Mouse (Mus musculus): ENCODE measurements at regions not wholly inside any gene's neighbourhood (a gene's known extent, or its start where the extent isn't known, plus 50 kb on each side); places are given as distances from the start of the nearest gene placed in this dataset.

- no peak for DNase-seq (ENCODE audit: low spot score)
These were observed 125.2 kb upstream of the Zfand5 start for GRCm38 (mm10) chr19:21146860-21147390.

- DNase-seq (ENCODE audit: low spot score), result peak; percentile 88
These were observed 127.3 kb upstream of the Zfand5 start for GRCm38 (mm10) chr19:21144659-21145283.

GRCm38 (mm10) chr19:21143970-21144595 lies 128.0 kb upstream of the Zfand5 start:
- DNase-seq (ENCODE audit: low spot score), result no peak

- no peak for DNase-seq (ENCODE audit: low spot score)
These were observed 131.6 kb upstream of the Zfand5 start for GRCm38 (mm10) chr19:21140456-21140855.

- no peak for DNase-seq (ENCODE audit: low spot score)
These were observed 133.0 kb upstream of the Zfand5 start for GRCm38 (mm10) chr19:21138998-21139495.

- no peak for DNase-seq (ENCODE audit: low spot score)
These were observed 135.3 kb upstream of the Zfand5 start for GRCm38 (mm10) chr19:21136756-21137155.

GRCm38 (mm10) chr19:21135998-21136380 lies 136.1 kb upstream of the Zfand5 start:
- DNase-seq (ENCODE audit: low spot score), result no peak

GRCm38 (mm10) chr19:21135297-21135997 lies 136.6 kb upstream of the Zfand5 start:
- DNase-seq (ENCODE audit: low spot score), result peak; percentile 39

- DNase-seq (ENCODE audit: low spot score), result no peak
These were observed 142.4 kb upstream of the Zfand5 start for GRCm38 (mm10) chr19:21129653-21130052.

- DNase-seq (ENCODE audit: low spot score), result no peak
These were observed 144.9 kb upstream of the Zfand5 start for GRCm38 (mm10) chr19:21127079-21127745.

- no peak for DNase-seq (ENCODE audit: low spot score)
These were observed 145.4 kb upstream of the Zfand5 start for GRCm38 (mm10) chr19:21126670-21127069.

- no peak for DNase-seq (ENCODE audit: low spot score)
These were observed 152.6 kb upstream of the Zfand5 start for GRCm38 (mm10) chr19:21119477-21119876.

- no peak for DNase-seq (ENCODE audit: low spot score)
These were observed 153.3 kb upstream of the Zfand5 start for GRCm38 (mm10) chr19:21118782-21119181.

- no peak for DNase-seq (ENCODE audit: low spot score)
These were observed 156.4 kb upstream of the Zfand5 start for GRCm38 (mm10) chr19:21115693-21116092.

GRCm38 (mm10) chr19:21111836-21112235 lies 157.8 kb upstream of the Tmc1 start:
- DNase-seq (ENCODE audit: low spot score), result no peak

GRCm38 (mm10) chr19:21108311-21108710 lies 154.3 kb upstream of the Tmc1 start:
- DNase-seq (ENCODE audit: low spot score), result no peak

GRCm38 (mm10) chr19:21107741-21108140 lies 153.7 kb upstream of the Tmc1 start:
- no peak for DNase-seq (ENCODE audit: low spot score)

- DNase-seq (ENCODE audit: low spot score), result no peak
These were observed 153.3 kb upstream of the Tmc1 start for GRCm38 (mm10) chr19:21107275-21107674.

GRCm38 (mm10) chr19:21106766-21107165 lies 152.8 kb upstream of the Tmc1 start:
- no peak for DNase-seq (ENCODE audit: low spot score)

GRCm38 (mm10) chr19:21106241-21106669 lies 152.3 kb upstream of the Tmc1 start:
- DNase-seq (ENCODE audit: low spot score), result no peak

GRCm38 (mm10) chr19:21105004-21105403 lies 151.0 kb upstream of the Tmc1 start:
- no peak for DNase-seq (ENCODE audit: low spot score)

- DNase-seq (ENCODE audit: low spot score), result no peak
These were observed 150.5 kb upstream of the Tmc1 start for GRCm38 (mm10) chr19:21104462-21104936.
